Mouse (Mus musculus): ENCODE data around the gene Tmtc2. TPM values are rescaled to one million over a fixed set of nuclear protein-coding genes. Genes with fewer than 3 reads are reported as not detected.

Tmtc2 gene
- total and polyA plus RNA-seq, 3 experiments = 0.85 to 7.4 (median 3.3) TPM

DNA sequence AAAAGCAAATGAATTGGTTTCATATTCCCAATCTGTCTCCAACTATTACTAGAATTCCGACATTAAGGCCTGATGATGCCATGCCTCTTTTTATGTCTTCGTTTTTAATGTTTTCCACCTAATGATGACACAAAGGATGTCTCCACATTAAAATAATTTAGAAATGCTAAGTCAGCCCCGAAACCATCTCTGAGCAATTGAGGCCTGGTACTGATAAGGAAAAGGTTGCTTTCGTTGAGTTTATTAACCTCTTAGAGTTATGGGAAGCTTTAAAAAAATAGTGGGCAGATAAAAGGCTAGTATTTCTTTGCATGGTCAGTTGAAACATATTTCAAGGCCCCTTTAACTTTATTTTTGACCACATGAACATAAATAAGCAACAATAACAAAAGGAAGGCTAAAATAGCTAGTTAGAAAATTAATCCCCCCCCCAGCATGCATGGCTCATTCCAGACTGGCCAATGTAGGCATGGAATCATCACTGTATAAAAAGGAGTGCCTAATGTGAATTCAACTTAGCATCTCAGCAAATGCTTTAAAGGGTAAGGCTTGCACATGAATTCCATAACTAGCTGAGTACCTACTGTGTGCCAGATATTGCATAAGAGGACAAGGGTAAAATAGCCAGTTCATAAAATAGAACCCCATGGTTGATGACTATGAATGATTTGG lies 168.3 kb downstream of the Tmtc2 start:
- no peak for DNase-seq

DNA sequence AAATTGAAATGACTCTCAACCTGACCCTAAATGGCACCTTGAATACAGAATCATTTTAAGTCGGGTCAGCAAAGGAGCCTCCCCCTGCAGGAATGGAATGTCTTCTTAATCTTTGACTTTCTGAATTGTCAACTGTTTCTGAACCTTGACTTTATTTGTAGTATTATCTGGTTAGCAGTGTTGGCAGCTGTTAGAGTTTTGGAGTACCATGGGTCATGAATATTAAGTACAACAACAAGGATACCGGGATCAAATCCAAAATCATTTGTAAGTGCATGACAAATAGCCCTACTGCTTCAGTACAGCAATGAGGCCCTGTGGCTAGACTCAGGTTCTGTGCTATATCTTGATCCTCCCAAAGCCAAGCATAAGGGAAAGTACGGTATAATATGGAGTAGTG lies 170.3 kb downstream of the Tmtc2 start:
- no peak for DNase-seq

DNA sequence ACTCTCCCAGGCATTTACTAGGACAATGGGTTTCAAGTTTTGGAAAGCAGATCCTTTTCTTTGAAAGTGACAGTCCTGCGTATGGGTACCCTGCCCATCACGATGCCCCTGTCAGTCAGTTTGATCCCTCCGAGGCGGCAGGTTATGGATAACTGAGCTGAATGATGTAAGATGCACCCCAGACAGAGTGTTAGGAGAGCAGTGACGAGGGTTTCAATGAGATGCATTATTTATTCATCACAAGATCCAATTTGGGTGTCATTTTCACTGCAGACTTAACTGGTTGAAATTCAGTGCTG lies 171.8 kb downstream of the Tmtc2 start:
- DNase-seq = no peak

DNA sequence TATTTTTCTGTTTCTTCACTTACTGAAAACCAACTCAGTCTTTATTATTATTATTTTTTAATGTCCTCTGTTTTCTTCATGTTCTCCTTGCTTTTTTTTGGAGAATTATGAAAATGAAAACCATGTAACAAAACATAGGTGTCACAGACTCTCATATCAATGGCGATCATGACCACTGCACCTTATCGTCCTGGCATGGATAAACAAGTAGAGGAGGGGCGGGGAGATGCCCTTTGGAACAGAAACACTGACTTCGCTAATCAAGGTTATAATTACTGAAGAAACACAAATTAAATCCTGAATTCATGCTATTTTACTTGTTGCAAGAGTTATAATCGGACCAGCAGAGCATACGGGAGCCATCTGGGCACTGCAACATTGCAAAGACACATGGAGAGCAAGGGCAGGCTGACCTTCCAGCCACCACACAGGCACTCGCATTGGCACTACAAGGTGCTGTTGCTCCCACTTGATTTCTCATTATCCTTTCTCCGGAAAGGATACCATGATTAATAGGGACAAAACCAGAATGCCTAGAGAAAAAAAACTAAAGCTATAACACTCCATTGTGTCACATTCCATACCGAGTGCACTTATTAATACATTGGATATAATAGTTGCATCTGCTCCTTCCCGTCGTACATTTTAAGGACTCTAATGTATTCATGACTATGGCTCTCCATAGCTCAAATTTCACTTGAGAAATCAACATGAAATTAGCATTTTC lies 172.3 kb downstream of the Tmtc2 start:
- no peak for DNase-seq

DNA sequence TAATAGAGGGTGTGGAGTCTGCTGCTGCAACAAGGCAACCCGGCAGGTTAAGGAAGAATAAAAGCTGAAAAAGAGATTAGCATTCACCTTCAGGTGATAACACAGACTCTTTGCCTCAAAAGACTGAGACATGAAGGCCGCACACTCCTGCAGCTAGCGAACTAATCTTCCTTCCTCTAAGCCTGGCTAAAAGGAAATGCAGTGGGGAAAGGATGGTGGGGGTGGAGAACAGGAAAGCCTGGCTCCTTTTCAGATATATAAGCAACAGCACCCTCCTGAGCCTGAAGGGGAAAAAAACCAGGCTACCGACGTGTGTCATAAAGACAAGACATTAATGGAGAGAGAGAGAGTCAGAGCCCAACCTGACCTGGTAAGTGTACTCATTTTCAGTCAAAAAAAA lies 174.9 kb downstream of the Tmtc2 start:
- DNase-seq = no peak

DNA sequence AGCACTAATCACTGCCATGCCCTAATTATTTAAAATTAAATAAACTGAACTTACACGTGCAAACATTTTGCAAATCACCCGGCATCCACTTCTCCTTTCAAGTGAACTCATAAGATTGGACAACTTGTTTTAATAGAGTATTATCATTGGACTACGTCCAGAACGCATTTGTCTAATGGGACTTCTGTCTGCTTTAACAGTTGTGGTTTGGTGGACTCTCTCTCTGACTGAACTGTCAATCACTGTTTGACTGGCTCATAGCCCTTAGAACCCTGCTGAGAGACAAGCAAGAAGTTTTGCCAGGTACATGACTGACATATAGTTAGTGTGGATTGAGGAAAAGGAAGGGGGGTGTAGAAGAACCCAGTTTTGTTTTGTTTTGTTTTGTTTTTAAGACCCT lies 190.2 kb downstream of the Tmtc2 start:
- DNase-seq = no peak

DNA sequence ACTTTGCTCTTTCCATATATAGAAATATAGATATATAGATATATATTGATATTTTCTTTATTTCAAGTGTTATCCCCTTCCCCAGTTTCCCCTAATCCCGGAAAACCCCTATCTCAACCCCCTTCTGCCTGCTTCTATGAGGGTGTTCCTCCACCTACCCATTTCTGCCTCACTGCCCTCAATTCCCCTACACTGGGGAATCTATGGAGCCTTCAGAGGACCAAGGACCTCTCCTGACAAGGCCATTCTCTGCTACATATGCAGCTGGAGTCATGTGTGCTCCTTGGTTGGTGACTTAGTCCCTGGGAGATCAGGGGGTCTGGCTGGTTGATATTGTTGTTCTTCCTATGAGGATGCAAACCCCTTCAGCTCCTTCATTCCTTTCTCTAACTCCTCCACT lies 192.5 kb downstream of the Tmtc2 start:
- no peak for DNase-seq

DNA sequence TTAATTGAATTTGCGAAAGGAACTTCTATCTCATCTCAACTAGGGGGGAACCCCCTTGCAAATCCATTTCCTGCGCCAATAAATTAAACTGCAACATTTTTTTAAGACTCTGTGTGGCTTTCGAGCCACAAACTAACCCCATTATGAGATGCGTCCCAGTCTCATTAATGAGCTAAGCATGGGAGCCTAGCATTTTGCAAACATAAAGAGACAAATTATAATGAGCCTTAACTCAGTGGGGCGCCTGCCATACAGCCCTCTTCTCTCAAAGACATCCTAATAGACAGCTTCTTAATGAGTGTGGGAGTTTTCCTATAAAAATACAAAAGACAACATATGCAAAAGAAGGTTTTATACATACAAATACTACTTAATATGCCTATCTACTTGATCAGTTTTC lies 193.0 kb downstream of the Tmtc2 start:
- DNase-seq = no peak

DNA sequence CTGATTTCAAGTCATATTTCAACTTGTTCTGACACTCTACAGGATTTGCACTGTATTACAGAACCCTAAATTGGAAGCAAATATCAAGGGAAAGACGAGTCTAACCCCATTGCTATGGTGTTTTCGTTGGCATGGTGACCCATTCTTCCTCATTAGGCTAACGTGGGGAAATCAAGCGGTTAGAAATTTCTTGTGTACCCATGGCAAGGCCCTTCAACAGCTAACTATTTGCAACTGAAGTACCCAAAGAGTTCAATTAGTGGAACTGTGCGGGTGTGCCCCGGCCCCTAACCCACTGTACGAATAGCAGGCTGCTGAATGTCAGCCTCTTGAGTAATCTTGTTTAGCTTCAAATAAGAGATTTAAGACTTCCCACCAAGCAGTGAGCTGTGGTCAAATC lies 193.7 kb downstream of the Tmtc2 start:
- DNase-seq = no peak

DNA sequence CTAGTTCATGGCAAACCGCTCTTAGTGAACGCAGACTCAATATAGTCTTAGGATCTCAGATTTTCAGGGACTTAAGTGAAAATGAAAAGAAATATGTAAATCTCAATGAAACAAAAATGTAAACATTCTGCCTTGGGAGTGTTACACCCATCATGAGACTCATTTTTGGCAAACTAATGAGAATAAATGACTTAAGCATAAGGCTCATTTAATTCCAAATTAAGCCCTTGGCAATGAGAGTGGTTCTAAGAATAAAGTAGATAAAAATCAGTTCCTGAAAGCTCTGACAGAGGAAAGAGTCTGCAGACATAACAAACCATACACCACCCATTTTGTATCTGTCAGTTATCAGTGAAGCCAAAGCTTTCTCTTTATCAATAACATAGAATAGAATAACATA lies 196.5 kb downstream of the Tmtc2 start:
- DNase-seq = no peak

DNA sequence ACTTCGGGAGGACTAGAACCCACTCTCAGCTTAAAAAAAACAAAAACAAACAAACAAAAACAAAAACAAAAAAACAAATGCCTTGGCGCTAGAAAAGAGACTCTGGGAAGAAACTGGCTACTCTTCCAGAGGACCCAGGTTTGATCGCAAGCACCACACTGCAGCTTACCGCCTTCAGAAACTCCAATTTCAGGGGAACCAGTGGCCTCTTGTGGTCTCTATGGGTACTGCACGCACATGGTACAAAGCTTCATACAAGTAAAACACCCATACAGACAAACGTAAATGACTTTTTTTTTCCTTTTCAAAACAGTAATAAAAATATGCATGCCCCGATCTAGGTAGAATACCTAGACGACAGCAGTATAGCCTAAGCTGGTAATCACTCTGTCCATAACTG lies 201.0 kb downstream of the Tmtc2 start:
- DNase-seq = no peak

DNA sequence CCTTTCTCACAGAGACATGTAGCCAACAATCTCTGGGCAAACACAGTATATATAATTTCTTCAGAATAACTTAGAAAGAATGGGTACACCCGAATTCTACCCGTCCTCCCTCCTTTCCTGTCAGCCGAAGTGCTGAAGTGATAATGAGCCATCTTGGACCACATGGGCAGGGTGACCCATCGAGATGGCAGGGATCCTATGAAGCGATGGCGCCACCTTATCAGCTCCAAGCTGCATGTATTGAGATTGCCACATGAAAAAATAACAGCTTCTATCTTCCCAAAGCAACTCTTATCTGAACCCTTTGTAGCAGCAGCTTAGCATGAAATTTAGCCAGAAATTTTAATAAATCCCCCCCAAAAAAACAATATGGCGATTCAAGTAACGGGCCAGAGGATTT lies 206.0 kb downstream of the Tmtc2 start:
- no peak for DNase-seq

DNA sequence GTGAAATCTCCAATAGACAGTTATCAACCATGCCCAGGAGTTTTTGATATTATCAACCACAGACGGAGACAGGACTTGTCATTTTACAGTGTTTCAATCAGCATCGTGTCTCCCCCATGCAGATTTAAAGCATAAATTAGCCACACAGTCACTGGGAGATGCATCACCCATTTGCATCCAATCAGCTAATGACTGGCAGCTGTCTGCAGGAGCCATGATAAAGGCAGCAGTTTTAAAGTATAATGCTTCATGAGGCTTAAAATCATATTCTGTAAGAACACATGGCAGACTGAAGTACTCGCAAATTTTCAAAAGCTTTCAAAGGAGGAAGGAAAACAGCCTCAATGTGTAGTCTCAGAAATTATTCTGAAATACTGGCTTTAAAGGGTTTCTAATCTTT lies 209.8 kb downstream of the Tmtc2 start:
- no peak for DNase-seq

DNA sequence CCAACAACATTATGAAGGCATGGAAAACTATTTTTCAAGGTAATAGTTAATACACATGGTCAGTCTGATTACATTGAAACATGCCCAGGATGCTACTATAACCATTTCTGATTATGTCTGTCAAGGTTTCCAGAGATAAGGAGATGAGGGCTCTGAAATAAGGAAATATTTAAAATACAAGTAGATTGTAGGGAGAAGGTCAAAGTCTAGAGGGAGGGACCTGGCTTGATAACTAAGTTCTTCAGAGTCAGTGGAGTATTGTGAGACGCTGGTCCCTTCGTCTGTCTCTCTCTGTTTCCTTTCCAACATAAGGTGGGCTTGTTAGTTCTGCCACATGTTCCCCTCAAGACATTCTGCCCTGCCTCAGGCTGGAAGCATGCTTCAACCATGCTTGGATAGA lies 223.9 kb downstream of the Tmtc2 start:
- DNase-seq = no peak

DNA sequence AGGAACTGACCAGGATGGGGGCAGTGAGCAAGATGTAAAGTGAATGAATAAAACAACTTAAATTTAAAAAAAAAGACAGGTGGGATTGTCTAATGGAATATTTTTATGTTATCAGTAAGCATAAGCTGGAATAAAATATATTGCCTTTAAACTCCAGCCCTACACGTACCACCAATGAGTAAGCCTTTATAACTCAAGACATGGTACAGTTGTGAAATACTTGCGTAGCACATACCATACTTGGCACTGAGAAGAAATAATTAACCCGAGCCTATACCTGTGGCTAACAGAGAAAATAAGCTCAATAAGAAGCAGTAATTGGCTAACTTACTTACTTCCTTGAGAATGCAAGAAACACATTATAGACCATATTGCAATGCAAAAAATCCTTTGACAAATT lies 228.3 kb downstream of the Tmtc2 start:
- DNase-seq = no peak

DNA sequence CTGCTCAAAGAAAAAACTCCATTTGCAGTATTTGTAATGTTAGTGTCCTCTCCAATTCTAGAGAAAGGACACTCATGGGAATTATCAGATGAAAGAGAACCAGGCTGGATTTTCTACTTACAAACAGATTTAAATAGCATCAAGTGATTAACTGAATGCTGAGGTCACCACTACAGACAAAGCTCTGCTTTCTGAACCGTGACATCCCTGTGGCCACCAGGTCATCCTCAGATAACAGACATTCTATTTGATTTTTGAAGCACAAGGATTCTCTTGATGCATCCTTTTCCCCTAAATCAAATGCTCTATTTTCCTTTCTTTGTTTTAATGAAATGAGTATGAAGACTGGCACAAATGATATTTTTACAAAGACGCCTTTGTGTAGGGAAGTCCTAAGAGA lies 241.4 kb downstream of the Tmtc2 start:
- no peak for DNase-seq

DNA sequence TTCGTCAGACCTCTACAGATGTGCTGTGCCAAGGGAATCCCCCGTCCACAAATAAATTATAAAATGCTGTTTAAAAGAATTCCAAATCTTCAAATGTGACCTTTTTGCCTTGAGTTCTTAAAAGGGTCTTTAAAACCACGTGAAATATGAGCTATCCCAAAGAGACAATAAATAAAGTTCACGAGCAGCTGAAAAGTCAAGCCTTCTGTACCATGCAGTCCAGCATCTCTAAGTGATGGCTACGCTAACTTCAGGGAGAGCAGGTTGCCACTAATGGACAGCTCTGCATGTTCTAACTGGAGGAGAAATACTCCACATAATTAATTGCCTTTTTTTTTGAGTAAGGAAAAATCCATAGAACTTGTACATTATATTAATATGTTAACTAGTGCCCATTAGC lies 243.9 kb downstream of the Tmtc2 start:
- DNase-seq = no peak

DNA sequence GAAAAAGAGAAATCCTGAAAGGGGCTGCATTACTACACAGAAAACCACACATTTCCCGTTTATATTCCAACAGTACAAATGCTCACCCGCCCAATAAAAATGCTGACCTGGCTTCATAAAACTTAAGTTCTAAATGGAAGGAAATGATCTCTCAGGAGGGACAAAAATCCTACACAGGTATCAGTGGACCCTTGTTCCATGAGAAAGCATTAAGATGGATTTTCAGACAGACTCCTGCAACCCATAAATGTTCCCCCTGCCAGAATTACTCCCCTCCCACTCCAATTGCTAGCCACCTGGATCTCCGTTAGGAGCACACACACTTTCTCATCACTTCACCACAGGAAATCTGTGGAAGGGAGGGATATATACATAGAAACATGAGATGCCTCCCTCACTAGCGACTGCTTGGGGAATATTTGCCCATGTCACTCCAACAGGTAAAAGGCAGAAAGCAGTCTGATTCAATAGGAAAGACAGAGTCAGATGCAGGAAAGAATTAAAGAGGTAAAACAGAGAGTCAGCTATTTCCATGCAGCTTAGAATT lies 250.5 kb downstream of the Tmtc2 start:
- DNase-seq = no peak

DNA sequence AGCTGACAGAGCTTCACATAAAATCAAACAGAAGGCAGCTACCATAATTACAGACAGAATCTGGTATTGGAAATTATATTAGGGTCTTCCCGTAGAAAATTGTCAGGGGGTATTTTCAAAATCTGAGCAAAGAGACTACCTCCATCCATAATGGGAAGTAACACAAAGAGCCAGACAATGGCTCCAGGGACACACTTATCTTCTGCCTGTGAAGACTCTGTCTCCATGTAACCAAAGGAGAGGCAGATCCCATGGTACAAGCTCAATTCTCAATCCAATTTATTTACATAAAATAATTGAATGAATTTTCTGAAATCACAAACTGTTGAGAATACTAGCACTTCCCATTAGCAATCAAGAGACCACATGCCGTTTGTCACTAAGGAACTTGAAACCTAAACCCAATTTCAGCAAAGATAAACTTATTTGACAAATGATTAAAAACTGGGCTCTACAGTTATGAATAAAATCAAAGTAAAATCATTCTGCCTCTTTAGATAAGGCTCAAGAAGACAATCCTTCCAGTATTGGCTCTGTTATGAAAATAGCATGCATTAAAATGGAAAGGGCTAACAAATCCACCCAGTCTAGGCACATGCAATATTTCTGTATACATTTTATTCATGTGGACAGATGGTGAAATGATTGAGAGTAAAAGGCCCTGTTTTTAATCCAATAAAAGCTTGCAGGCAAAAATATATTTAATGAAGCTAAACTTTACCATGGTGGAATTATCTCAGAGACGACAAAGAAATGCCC lies 254.8 kb downstream of the Tmtc2 start:
- no peak for DNase-seq

DNA sequence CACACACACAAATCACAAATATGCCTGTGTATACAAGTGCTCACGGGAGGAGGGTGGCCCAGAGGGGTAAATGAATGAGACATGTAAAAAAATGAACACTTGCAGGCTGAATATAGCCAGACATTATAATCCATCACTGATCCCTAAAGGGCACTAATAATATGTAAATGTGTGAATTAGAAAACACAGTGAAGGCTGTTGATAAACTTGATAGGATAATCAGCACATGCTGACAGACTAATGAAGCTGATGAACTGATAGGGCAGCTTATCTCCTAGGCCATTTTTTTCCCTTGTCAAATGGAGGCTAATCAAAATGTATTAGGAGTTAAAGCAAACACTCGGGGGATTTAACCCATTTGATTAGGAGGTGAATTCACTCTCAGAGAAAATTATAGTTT lies 255.4 kb downstream of the Tmtc2 start:
- no peak for DNase-seq

DNA sequence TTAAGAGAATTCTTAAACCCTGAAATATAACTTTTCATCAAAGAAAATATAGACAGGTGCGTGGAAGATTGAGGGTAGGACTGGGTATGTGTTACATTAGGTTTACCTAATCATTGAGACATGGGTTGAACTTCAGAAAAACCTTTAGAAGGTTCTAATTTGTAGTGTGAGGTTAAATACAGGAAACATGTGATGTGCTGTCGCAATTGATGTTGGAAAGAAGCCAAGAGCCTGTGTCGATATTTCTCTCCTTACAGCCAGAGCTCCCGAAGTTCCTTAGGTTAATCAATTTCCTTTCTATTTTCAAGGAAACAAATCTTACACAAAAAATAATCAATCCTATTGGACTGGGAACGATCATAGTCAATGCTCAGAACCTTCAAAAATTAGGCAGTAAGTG lies 261.3 kb downstream of the Tmtc2 start:
- DNase-seq = no peak

DNA sequence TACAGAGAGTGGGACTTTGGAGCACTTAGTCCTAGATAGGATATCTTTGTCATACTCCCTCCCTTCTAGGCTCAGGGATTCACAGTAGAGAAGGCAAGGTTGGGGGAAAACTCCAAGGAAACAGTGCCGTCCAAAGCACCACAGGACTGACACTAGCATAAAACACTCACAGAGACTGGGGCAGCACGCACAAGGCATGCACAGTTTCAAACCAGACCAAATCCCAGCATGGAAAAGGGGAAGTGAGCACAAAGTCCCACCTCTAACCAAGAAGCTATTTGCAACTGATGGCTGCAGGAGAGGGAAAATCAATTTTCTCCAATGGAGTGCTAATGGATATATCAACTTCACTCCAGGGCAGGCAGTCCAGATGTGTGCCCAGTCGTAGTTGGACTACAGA lies 276.7 kb downstream of the Tmtc2 start:
- no peak for DNase-seq

DNA sequence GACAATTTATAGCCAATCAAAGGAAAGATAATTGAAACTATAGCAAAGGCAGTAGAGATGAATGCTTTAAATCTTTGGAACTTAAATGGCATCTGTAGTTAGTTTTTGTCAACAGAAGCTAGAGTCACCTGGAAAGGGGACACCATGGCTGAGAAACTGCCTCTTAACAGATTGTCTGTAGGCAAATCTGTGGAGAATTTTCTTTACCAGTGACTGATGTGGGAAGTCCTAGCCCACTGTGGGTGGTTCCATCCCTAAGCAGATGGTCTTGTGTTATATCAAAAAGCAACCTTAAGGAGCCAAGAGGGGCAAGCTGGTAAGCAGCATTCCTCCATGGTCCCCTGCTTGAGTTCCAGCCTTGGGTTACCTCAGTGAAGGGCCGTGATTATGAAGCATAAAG lies 281.3 kb downstream of the Tmtc2 start:
- DNase-seq = no peak
